Mouse (Mus musculus): ENCODE results near the gene Cpsf6. TPM values are rescaled to one million over a fixed set of nuclear protein-coding genes. Genes with fewer than 3 reads are reported as not detected.
A peak's percentile ranks its signal among the peaks of the same experiment; 100 is the strongest.

The Cpsf6 gene
- polyA plus RNA-seq, 1 experiment, result 64.9 TPM

- Histone ChIP-seq H3K27ac (ENCODE audit: control insufficient read depth, insufficient read depth, low read depth, low read length, poor library complexity) (no peak overlapping the region), H3K4me3 (replicated peaks; ENCODE audit: control insufficient read depth, low read depth, low read length) (peak overlapping the region; percentile 15), H3K4me1 (ENCODE audit: control insufficient read depth, insufficient read depth, low read length) (peaks cover 2% of the 10 kb centered on the region; the same call in 1 of the 2 replicates)
- TF ChIP-seq POLR2A (IDR thresholded peaks at IDR 0.05; ENCODE audit: borderline replicate concordance, control insufficient read depth, low read depth, low read length) (no peak), CTCF (IDR thresholded peaks at IDR 0.05; ENCODE audit: control insufficient read depth, insufficient read depth, low read length) (no peak)
- 76% methylated on average over 16 of the region's 16 CpGs for WGBS
Observed at GRCm38 (mm10) chr10:117416636-117417469, 37.0 kb upstream of the Cpsf6 start.

GRCm38 (mm10) chr10:117416095-117416494 lies 36.3 kb upstream of the Cpsf6 start:
- TF ChIP-seq CTCF (IDR thresholded peaks at IDR 0.05; ENCODE audit: control insufficient read depth, insufficient read depth, low read length), result no peak
- no peak for TF ChIP-seq POLR2A (IDR thresholded peaks at IDR 0.05; ENCODE audit: borderline replicate concordance, control insufficient read depth, low read depth, low read length)
- no peak overlapping the region for H3K27ac ChIP-seq (ENCODE audit: control insufficient read depth, insufficient read depth, low read depth, low read length, poor library complexity)
- peaks cover 2% of the 10 kb centered on the region; the same call in 1 of the 2 replicates for H3K4me1 ChIP-seq (ENCODE audit: control insufficient read depth, insufficient read depth, low read length)
- WGBS, result 90% methylated on average over 9 of the region's 9 CpGs
- H3K4me3 ChIP-seq (replicated peaks; ENCODE audit: control insufficient read depth, low read depth, low read length), result no peak overlapping the region

GRCm38 (mm10) chr10:117415364-117416057 lies 35.7 kb upstream of the Cpsf6 start:
- Histone ChIP-seq H3K4me3 (replicated peaks; ENCODE audit: control insufficient read depth, low read depth, low read length) (no peak overlapping the region), H3K27ac (ENCODE audit: control insufficient read depth, insufficient read depth, low read depth, low read length, poor library complexity) (no peak overlapping the region), H3K4me1 (ENCODE audit: control insufficient read depth, insufficient read depth, low read length) (peaks cover 2% of the 10 kb centered on the region; the same call in 1 of the 2 replicates)
- WGBS, result 92% methylated on average over 6 of the region's 6 CpGs
- no peak for TF ChIP-seq CTCF (IDR thresholded peaks at IDR 0.05; ENCODE audit: control insufficient read depth, insufficient read depth, low read length)

GRCm38 (mm10) chr10:117414726-117415125 lies 34.9 kb upstream of the Cpsf6 start:
- WGBS, result 67% methylated on average over 1 of the region's 1 CpGs
- TF ChIP-seq CTCF (IDR thresholded peaks at IDR 0.05; ENCODE audit: control insufficient read depth, insufficient read depth, low read length) (no peak), POLR2A (IDR thresholded peaks at IDR 0.05; ENCODE audit: borderline replicate concordance, control insufficient read depth, low read depth, low read length) (no peak)

GRCm38 (mm10) chr10:117413562-117414527 lies 34.0 kb upstream of the Cpsf6 start:
- 84% methylated on average over 13 of the region's 13 CpGs for WGBS
- Histone ChIP-seq H3K27ac (ENCODE audit: control insufficient read depth, insufficient read depth, low read depth, low read length, poor library complexity) (no peak overlapping the region), H3K4me1 (ENCODE audit: control insufficient read depth, insufficient read depth, low read length) (peaks cover 2% of the 10 kb centered on the region; the same call in 1 of the 2 replicates), H3K4me3 (replicated peaks; ENCODE audit: control insufficient read depth, low read depth, low read length) (no peak overlapping the region)
- TF ChIP-seq CTCF (IDR thresholded peaks at IDR 0.05; ENCODE audit: control insufficient read depth, insufficient read depth, low read length) (no peak), POLR2A (IDR thresholded peaks at IDR 0.05; ENCODE audit: borderline replicate concordance, control insufficient read depth, low read depth, low read length) (no peak)

More at GRCm38 (mm10) chr10:117414726-117415125, 34.9 kb upstream of the Cpsf6 start:
- H3K27ac ChIP-seq (ENCODE audit: control insufficient read depth, insufficient read depth, low read depth, low read length, poor library complexity), result no peak overlapping the region
- no peak overlapping the region for H3K4me3 ChIP-seq (replicated peaks; ENCODE audit: control insufficient read depth, low read depth, low read length)
- H3K4me1 ChIP-seq (ENCODE audit: control insufficient read depth, insufficient read depth, low read length), result peaks cover 2% of the 10 kb centered on the region; the same call in 1 of the 2 replicates

GRCm38 (mm10) chr10:117412474-117413057 lies 32.8 kb upstream of the Cpsf6 start:
- 58% methylated on average over 7 of the region's 7 CpGs for WGBS
- no peak overlapping the region for H3K27ac ChIP-seq (ENCODE audit: control insufficient read depth, insufficient read depth, low read depth, low read length, poor library complexity)
- TF ChIP-seq POLR2A (IDR thresholded peaks at IDR 0.05; ENCODE audit: borderline replicate concordance, control insufficient read depth, low read depth, low read length) (no peak), CTCF (IDR thresholded peaks at IDR 0.05; ENCODE audit: control insufficient read depth, insufficient read depth, low read length) (no peak)
- no peak overlapping the region for H3K4me3 ChIP-seq (replicated peaks; ENCODE audit: control insufficient read depth, low read depth, low read length)
- peaks cover 2% of the 10 kb centered on the region; the same call in 1 of the 2 replicates for H3K4me1 ChIP-seq (ENCODE audit: control insufficient read depth, insufficient read depth, low read length)

DNA sequence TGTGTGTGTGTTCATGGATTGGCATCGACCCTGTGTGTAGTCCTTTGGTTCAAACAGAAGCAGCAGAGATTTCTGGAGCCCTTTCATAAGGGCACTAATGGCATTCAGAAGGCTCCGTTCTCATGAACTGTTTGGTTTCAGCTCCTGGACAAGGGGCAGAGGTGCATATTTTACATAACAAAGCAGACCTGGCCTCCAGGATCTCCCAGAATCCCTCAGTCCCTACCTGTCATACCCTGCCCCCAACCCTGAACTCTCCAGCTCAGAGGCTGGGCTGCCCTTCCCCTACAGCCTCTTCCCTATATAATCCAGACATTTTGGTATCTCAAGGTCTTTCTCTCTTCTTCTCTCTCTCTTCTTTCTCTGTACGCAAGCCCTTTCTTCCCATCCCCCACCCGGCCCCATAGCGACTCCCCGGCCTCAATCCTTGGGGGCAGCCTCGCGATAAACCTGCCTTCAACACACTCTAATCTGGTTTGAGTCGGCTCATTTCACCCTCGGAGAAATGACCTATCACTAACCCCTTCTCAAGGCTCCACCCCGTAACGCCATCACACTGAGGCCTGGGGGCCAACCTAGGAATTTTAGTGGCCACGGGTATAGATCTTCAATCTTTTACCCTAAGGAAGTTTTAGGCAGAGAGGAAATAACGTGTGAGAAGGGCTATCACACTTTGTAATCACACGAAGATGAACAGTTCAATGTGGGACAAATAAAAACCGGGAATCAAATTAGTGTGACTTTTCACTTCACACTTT lies 32.1 kb upstream of the Cpsf6 start:
- 71% methylated on average over 16 of the region's 16 CpGs for WGBS
- TF ChIP-seq POLR2A (IDR thresholded peaks at IDR 0.05; ENCODE audit: borderline replicate concordance, control insufficient read depth, low read depth, low read length) (no peak), CTCF (IDR thresholded peaks at IDR 0.05; ENCODE audit: control insufficient read depth, insufficient read depth, low read length) (no peak)
- no peaks in the 10 kb centered on the region for H3K4me1 ChIP-seq (ENCODE audit: control insufficient read depth, insufficient read depth, low read length)
- no peak overlapping the region for H3K4me3 ChIP-seq (replicated peaks; ENCODE audit: control insufficient read depth, low read depth, low read length)
- H3K27ac ChIP-seq (ENCODE audit: control insufficient read depth, insufficient read depth, low read depth, low read length, poor library complexity), result no peak overlapping the region
